ENCODE assay signal across 26 mouse cellular contexts in genomic region chr2:5487344-5487743, GRCm38 (mm10).
DNase-seq lines count a peak whose midpoint lies in the region; ATAC-seq and TF ChIP-seq lines count a peak whose summit lies in the region.
"Had no signal": no experiment of that assay in that cellular context is flagged by ENCODE, and none has a peak within 500 bp of the region (broad histone marks: within the 10 kb centered on the region; RNA-seq: fewer than 3 reads in every experiment).

No protein-coding gene starts in this region.

- WGBS in hindbrain, postnatal 0 days: 77% methylated on average over 3 of the region's 3 CpGs
- WGBS in hindbrain, embryonic 14.5 days: 94% methylated on average over 3 of the region's 3 CpGs
- 92% methylated on average over 3 of the region's 3 CpGs for WGBS in forebrain, embryonic 15.5 days

- no peak for ATAC-seq in hindbrain, postnatal 0 days
- no peak for ATAC-seq in hindbrain, embryonic 14.5 days (ENCODE audit: low FRiP score)
- ATAC-seq in forebrain, embryonic 15.5 days (replicated peaks): no peak
- ATAC-seq: forebrain, embryonic 14.5 days; liver, embryonic 12.5 days; liver, postnatal 0 days; midbrain, embryonic 13.5 days had no signal

- H3K9me3 ChIP-seq in hindbrain, postnatal 0 days (ENCODE audit: low read length): no peaks in the 10 kb centered on the region
- no peaks in the 10 kb centered on the region for H3K9me3 ChIP-seq in hindbrain, embryonic 14.5 days (ENCODE audit: control insufficient read depth, low read length)
- no peaks in the 10 kb centered on the region for H3K9me3 ChIP-seq in forebrain, embryonic 15.5 days
- H3K9me3 ChIP-seq: embryonic facial prominence, embryonic 12.5 days; heart, embryonic 12.5 days; hindbrain, embryonic 13.5 days; liver, embryonic 12.5 days; midbrain, embryonic 13.5 days had no signal

- no peak overlapping the region for H3K27ac ChIP-seq in hindbrain, postnatal 0 days
- H3K27ac ChIP-seq in hindbrain, embryonic 14.5 days: no peak overlapping the region
- H3K27ac ChIP-seq in forebrain, embryonic 15.5 days (replicated peaks): no peak overlapping the region
- H3K27ac ChIP-seq: embryonic facial prominence, embryonic 12.5 days; hindbrain, embryonic 13.5 days; left cerebral cortex, adult 2 months; liver, embryonic 12.5 days; midbrain, embryonic 13.5 days had no signal

- H3K9ac ChIP-seq in hindbrain, postnatal 0 days (replicated peaks; ENCODE audit: low read length): no peak overlapping the region
- H3K9ac ChIP-seq in hindbrain, embryonic 14.5 days: no peak overlapping the region
- H3K9ac ChIP-seq in forebrain, embryonic 15.5 days (replicated peaks): no peak overlapping the region
- H3K9ac ChIP-seq: embryonic facial prominence, embryonic 12.5 days; heart, embryonic 12.5 days; hindbrain, embryonic 13.5 days; liver, embryonic 12.5 days; liver, postnatal 0 days; midbrain, embryonic 13.5 days had no signal

- DNase-seq in hindbrain, postnatal 0 days (ENCODE audit: low spot score): peak; percentile 19
- DNase-seq in hindbrain, embryonic 14.5 days (ENCODE audit: low spot score): no peak
- DNase-seq in cerebellum, adult 18-20 months: peak; percentile 27 to 45
- peak; percentile 36 for DNase-seq in cerebellum, adult 9-10 months
- peak; percentile 16 to 21 for DNase-seq in cerebellum, postnatal 36 days
- DNase-seq in ovary, adult 18-20 months (ENCODE audit: low spot score): no peak
- DNase-seq: adrenal gland, adult 2 months; adrenal gland, postnatal 36 days; embryo, embryonic 11 days; gastrocnemius, postnatal 25 days; heart, adult 18-20 months; heart, postnatal 4 days; kidney, adult 11 months; kidney, postnatal 14 days; liver, postnatal 0 days; lung, postnatal 4 days; thymus, postnatal 4 days had no signal

- H3K4me2 ChIP-seq in hindbrain, postnatal 0 days (ENCODE audit: low read depth, low read length): no peak overlapping the region
- no peak overlapping the region for H3K4me2 ChIP-seq in hindbrain, embryonic 14.5 days (replicated peaks)
- no peak overlapping the region for H3K4me2 ChIP-seq in forebrain, embryonic 15.5 days (replicated peaks)
- H3K4me2 ChIP-seq: embryonic facial prominence, embryonic 12.5 days; heart, embryonic 12.5 days; hindbrain, embryonic 13.5 days; liver, embryonic 12.5 days; midbrain, embryonic 13.5 days had no signal

- no peaks in the 10 kb centered on the region for H3K27me3 ChIP-seq in hindbrain, postnatal 0 days (ENCODE audit: insufficient read depth, low read length)
- H3K27me3 ChIP-seq in hindbrain, embryonic 14.5 days (ENCODE audit: control insufficient read depth, insufficient read depth, low read length): no peaks in the 10 kb centered on the region
- no peaks in the 10 kb centered on the region for H3K27me3 ChIP-seq in forebrain, embryonic 15.5 days
- H3K27me3 ChIP-seq: embryonic facial prominence, embryonic 12.5 days; heart, embryonic 12.5 days; hindbrain, embryonic 13.5 days; liver, embryonic 12.5 days; megakaryocyte, embryonic 14.5 days; midbrain, embryonic 13.5 days had no signal

- H3K4me1 ChIP-seq in hindbrain, postnatal 0 days (ENCODE audit: insufficient read depth, low read length): no peaks in the 10 kb centered on the region; the same call in 1 of the 2 replicates
- no peaks in the 10 kb centered on the region; the same call in 1 of the 2 replicates for H3K4me1 ChIP-seq in hindbrain, embryonic 14.5 days (replicated peaks; ENCODE audit: control insufficient read depth, insufficient read depth, low read length)
- 0 out of 2 replicates have a peak, but pooled peaks cover 4% of the 10 kb centered on the region for H3K4me1 ChIP-seq in forebrain, embryonic 15.5 days
- H3K4me1 ChIP-seq: embryonic facial prominence, embryonic 12.5 days; heart, embryonic 12.5 days; liver, embryonic 12.5 days; megakaryocyte, embryonic 14.5 days had no signal

- H3K4me3 ChIP-seq in hindbrain, postnatal 0 days (ENCODE audit: low read length): no peak overlapping the region
- H3K4me3 ChIP-seq in hindbrain, embryonic 14.5 days (replicated peaks; ENCODE audit: low read length): no peak overlapping the region
- H3K4me3 ChIP-seq in forebrain, embryonic 15.5 days: no peak overlapping the region
- H3K4me3 ChIP-seq: embryonic facial prominence, embryonic 12.5 days; heart, embryonic 12.5 days; hindbrain, embryonic 13.5 days; left cerebral cortex, adult 2 months; liver, embryonic 12.5 days; megakaryocyte, embryonic 14.5 days; midbrain, embryonic 13.5 days had no signal

- H3K36me3 ChIP-seq in hindbrain, postnatal 0 days (ENCODE audit: insufficient read depth, low read length): no peaks in the 10 kb centered on the region
- no peaks in the 10 kb centered on the region for H3K36me3 ChIP-seq in hindbrain, embryonic 14.5 days (replicated peaks; ENCODE audit: control insufficient read depth, insufficient read depth)
- no peaks in the 10 kb centered on the region for H3K36me3 ChIP-seq in forebrain, embryonic 15.5 days
- H3K36me3 ChIP-seq: embryonic facial prominence, embryonic 12.5 days; heart, embryonic 12.5 days; hindbrain, embryonic 13.5 days; liver, embryonic 12.5 days; midbrain, embryonic 13.5 days had no signal

- no peak for TF ChIP-seq CTCF in hindbrain, postnatal 0 days (IDR thresholded peaks at IDR 0.05; ENCODE audit: low read depth)

Comparison
In these comparisons a context has a peak if more than half of its experiments do, and no peak if none do; other contexts are left out.
1. DNase-seq: peak in hindbrain, postnatal 0 days (single experiment), cerebellum, adult 18-20 months (2 of 2), cerebellum, adult 9-10 months (single experiment) and cerebellum, postnatal 36 days (2 of 2); none in hindbrain, embryonic 14.5 days (single experiment) and ovary, adult 18-20 months (single experiment).